Mouse (Mus musculus) frontal cortex, postnatal 14 days (tissue): ENCODE measurements around the gene Tjp1.

ENCODE experiments used
- DNase-seq, 2 experiments: peaks; one replicate each; pipeline ENCODE4 v3.0.0; 2022; ENCODE audit warnings: low spot score in 2 of 2

The Tjp1 gene

DNA sequence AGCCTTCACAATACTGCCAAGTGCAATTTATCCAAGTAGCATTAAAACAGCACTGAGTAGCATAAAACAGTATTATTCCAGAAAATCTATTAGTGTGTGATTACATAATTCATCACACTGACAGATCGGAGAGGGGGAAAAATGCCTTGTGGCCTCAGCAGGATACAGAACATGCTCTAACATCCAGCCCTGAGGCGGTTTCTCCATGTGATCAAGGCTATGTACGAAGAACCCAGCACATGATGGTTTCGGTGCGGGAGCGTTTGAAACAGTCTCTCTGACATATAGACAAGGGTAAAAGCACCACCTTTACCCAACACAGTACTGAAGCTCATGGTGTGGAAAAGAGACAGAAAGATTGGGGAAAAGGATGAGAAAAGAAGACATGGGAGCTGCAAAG, 38.4 kb downstream of the Tjp1 start:
- no peak for DNase-seq

DNA sequence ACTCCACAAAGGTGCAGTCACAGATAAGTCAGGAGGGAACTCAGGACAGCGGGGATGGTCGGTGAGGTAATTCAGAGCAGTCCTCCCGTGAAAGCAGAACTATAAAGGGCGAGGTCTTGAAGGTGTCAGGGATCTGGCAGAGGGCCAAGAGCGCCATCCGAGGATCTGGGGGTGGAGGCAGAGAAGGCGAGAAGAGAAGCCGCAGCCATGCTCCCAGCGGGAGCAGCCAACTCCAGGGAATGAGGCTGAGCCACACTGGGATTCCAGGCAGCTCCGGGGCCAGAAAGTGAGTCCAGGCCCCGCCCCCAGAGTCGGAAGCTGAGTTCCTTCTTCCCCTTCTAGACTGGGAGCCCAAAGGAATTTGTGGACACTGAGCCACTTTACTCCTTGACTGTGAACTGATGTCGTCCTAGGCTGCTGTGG, 41.3 kb downstream of the Tjp1 start:
- no peak for DNase-seq

- DNase-seq = no peak
These were observed 43.3 kb downstream of the Tjp1 start for GRCm38 (mm10) chr7:65484170-65484778.

GRCm38 (mm10) chr7:65482216-65482615, 45.4 kb downstream of the Tjp1 start:
- DNase-seq = no peak

GRCm38 (mm10) chr7:65472048-65472447, 55.5 kb downstream of the Tjp1 start:
- no peak for DNase-seq

GRCm38 (mm10) chr7:65471406-65471805, 56.2 kb downstream of the Tjp1 start:
- DNase-seq = no peak

DNA sequence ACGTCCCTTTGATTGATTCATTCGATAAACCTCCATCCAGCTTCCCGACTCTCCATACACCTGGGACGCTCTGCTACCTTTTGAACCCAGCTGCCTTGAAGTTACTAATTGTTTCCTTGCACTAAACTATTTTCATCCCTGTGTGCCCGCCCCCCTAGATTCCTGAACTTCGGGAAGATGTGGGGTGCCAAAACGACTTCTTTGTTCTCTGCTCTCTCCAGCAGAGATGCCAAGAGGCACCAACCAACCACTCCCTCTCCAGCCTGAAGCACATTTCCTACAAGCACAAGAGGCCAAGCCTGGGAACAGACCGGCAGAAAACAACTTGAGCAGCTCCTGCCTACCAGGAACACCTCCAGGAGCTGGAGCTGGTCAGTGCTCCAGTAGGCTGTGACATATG, 57.4 kb downstream of the Tjp1 start:
- no peak for DNase-seq

GRCm38 (mm10) chr7:65469666-65470065, 57.9 kb downstream of the Tjp1 start:
- DNase-seq = no peak

- DNase-seq = no peak
These were observed 59.4 kb downstream of the Tjp1 start for GRCm38 (mm10) chr7:65468191-65468590.

DNA sequence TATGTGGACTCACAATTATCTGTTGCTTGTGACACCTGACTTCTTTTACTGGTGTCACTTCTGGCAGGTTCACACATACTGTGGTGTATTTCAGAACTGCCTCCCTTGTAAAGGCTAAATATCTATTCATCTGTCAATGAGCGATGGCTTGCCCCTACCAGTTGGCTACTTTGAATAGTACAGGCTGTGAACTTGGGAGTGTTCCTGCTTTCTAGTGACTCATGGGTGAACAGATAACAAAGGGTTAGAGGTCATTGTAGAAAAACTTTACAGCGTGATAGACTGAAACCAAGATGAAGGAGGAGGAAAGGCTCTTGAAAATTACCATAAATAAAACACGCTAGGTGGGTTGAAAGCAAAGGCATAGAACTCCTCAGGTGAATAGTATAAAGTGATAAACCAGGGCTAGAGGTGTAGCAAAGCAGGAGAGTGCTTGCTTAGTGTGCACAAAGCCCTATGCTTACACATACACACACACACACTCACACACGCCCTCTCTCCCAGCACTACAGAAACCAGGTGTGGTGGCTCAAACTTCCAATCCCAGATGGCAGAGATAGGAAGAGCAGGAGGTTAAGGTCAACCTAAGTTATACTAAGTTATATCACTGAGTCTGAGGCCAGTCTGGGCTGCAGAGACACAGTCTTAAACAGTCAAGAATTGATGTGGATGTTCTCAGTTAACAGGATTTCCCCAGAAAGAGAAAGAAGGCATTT, 60.1 kb downstream of the Tjp1 start:
- DNase-seq = no peak

DNA sequence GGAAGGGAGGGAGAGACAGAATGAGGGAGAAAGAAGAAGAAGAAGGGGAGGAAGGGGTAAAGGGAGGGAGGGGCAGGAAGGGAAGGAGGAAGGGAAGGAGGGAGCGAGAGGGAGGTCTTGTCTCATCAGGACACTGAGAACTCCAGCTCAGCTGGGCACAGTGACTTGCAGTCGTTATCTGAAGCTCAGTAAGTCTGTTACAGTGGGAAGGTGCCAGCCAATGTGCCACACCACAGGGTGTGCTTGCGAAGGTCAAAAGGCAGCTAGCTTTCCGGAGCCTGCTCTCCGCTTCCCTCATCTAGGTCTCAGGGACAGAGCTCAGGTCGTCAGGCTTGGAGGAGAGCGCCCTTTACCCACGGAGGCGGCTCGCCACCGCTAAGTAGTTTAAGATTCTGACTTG, 61.4 kb downstream of the Tjp1 start:
- DNase-seq = no peak

DNA sequence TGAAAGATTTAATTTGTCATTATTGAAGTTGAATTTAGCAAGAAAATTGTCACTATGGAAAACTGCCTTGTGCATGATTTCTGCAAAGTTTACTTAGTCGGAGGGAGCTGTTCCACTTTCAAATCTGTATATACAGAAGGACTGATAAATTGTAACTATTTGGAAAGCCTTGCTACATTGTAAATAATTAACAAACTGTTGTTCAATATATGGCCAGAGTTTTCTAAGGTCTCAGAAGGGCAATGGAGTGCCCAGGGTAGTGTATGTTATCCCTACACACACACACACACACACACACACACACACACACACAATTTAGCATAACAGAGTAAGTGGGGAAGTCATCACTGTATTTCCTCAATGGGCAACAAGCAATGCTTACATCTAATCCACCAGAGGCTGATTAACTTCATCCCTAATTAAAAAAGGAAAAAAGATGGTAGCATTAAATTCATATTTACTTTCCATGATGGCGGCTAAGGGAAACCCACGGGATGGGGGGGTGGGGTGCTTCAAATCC, 63.0 kb downstream of the Tjp1 start:
- DNase-seq = no peak

DNA sequence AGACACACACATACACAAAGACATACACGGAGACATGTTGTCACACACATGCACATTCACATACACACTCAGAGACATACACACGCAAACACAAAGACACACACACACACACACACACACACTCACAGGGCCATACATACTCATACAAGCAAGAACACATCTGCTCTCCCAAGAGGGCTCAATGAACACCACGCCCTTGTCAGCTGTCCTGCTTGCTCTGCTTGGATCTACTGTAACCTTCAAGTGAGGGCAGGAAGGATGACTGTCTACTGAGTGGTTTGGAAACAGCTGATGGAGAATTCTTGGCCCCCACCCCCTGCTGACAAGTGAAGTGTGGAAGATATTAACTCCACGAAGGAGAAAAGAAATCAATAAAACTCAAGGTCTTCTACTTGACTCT, 64.1 kb downstream of the Tjp1 start:
- no peak for DNase-seq

DNA sequence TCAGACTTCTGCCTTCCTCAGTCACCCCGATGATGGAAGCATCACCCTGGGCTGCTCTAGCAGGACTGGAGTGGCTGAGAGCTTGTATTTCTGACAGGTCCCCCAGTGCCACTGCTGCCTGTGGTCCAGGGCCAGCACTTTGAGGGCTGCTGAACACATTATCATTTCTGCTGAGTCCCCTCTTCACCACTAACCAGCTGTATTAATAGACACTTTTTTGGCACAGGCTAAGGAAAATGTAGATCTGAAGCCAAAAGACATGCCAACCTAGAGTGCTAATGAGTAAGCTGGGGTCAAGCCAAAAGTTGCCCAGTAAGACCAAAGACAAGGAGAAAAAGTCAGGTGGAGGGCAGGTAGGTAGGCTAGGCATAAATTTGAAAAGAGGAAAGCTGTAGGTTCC, 66.2 kb downstream of the Tjp1 start:
- DNase-seq = no peak

DNA sequence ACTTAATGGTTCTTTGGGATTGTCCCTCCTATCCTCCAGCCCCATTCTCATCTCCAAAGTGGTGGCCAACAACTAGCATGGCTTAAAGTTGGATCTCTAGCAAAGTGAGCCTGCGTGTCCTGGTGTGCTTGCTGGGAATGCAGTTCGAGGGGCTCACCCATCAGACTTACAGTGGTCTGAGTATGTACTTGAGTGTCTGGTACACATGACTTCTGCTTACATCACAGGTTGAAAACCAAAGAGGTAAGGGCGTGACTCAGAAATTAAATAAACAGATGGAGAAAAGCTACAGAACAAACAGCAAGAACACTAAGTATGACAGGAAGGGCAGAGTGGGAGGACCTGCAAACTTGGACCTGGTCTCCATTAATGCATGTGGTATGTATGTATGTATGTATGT, 67.4 kb downstream of the Tjp1 start:
- no peak for DNase-seq

- DNase-seq = no peak
These were observed 71.5 kb downstream of the Tjp1 start for GRCm38 (mm10) chr7:65456031-65456430.

- no peak for DNase-seq
These were observed 72.4 kb downstream of the Tjp1 start for GRCm38 (mm10) chr7:65455208-65455607.

DNA sequence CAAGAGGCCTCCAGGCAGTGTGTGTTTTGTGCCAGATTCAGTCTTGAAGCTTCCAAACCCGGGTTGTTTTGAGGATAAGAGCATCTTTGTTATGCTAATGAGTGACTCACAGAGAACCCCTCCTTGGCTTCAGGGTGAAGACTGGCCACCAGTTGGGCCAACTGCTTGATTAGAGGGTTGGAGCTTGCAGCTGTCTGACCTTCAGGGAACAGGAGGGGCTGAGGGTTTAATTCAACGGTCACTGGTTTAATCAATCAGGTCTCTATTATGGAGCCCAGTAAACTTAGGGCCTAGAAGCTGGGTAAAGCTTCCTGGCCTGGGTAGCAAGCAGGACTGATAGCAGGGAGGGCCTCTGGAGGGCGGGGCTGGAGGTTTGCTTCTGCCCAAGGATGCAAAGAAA, 73.3 kb downstream of the Tjp1 start:
- DNase-seq = no peak

GRCm38 (mm10) chr7:65452246-65452645, 75.3 kb downstream of the Tjp1 start:
- DNase-seq = no peak

DNA sequence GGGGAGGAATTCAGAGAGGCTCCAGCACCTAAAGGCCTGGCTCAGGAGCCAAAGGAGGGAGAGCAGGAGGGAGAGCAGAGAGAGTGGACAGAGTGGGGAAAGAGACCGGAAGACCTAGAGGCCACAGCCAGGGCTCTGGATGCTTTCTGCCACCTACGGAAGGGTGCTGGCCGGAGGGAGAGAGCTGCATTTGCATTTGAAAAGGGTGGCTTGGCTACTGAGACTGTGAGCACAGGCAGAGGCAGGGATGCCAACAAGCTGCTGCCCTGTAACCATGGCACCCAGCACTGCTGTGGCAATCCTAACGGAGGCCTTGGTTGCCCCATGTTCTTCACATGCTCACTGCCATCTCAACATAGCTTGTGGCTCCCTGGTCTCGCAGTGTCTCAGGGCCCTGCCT, 77.4 kb downstream of the Tjp1 start:
- DNase-seq = no peak

DNA sequence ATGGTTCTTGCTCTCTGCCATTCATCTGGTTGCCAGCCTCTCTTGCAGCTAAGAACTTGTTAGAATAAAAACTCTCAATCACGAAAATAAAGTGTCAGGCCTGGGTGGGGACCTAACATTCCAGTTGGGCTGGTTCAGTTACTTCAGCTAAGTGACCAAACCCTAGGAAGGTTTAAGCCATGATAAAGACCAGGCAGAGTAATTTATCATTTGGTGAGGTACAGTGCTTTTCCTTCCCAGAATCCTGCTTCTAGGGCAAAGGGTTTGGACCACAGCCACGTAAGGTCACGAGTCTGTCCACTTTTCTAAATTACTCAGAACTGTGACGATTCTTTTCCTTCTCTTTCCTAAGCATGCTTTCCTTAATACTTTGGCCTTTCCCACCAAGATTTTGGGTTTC, 86.1 kb downstream of the Tjp1 start:
- no peak for DNase-seq

DNA sequence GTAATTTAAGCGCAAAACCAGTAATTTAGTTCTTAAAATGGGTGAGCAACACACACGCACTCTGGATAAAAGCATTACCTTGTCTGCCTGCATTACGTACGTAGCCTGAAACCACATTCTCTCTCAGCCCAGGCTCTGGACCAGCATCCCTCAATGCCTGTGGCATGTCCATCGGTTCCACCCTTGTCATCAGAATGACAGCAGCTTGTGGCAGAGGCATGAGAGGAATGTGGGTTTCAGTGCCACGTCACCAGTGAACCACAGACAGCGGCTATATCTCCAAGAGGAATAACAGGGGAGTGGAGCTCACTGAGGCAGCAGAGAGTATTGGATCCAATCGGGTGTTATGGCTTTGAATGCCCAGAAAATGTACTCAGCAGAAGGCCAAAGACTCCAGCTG, 88.1 kb downstream of the Tjp1 start:
- DNase-seq = no peak

GRCm38 (mm10) chr7:65438146-65438545, 89.4 kb downstream of the Tjp1 start:
- no peak for DNase-seq

DNA sequence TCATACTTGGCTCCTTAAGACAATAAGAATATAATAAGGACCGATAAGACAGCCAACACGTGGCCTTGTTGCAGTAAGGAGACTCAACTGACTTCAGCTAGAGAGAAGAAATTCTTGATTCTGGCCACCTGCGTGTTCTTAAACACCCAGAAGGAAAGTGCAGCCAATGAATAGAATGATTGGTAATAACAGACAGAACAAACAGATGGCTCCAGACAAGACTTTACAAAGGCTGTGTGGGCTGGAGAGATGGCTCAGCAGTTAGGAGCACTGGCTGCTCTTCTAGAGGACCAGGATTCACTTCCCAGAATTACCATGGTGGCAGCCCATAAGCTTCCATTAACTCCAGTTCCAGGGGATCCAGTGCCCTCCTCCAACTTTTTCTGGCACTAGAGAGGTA, 90.7 kb downstream of the Tjp1 start:
- DNase-seq = no peak
